Mouse (Mus musculus) CD4-positive, CD25-positive, alpha-beta regulatory T cell, adult 4 months (primary cell): ENCODE measurements around the gene Wdcp. TPM values are rescaled to one million over a fixed set of nuclear protein-coding genes. Genes with fewer than 3 reads are reported as not detected.
"Not testable (repeated sequence)": the region's sequence is repeated elsewhere in the genome, so short reads cannot be mapped to it uniquely, and the experiment has no call there.

Source experiments
- ATAC-seq: one replicate; pipeline ENCODE4 v1.8.0; 2017
- polyA plus RNA-seq, 2 experiments: library from polyadenylated mRNA; unstranded; fragments of 100-300 nt; shearing (Covaris generic); gene quantifications; one replicate each; pipeline ENCODE4 v1.2.1; 2017

Wdcp gene
- 10 to 100 TPM; 11.0 to 13.9 TPM for polyA plus RNA-seq

- ATAC-seq = peak; percentile 90
Observed at GRCm38 (mm10) chr12:4842890-4843597, at the start of gene Wdcp. TSS of gene Wdcp (plus strand) at chr12:4843303.

GRCm38 (mm10) chr12:4793718-4794117 lies 49.4 kb upstream of the Wdcp start:
- ATAC-seq = no peak

- ATAC-seq = not testable (repeated sequence)
Observed at GRCm38 (mm10) chr12:4797471-4797870, 45.6 kb upstream of the Wdcp start.

GRCm38 (mm10) chr12:4811036-4811435 lies 32.1 kb upstream of the Wdcp start:
- no peak for ATAC-seq

- ATAC-seq = no peak
Observed at GRCm38 (mm10) chr12:4811705-4812104, 31.4 kb upstream of the Wdcp start.

- ATAC-seq = no peak
Observed at GRCm38 (mm10) chr12:4813636-4814035, 29.5 kb upstream of the Wdcp start.

GRCm38 (mm10) chr12:4816680-4817360 lies 26.3 kb upstream of the Wdcp start:
- ATAC-seq = peak; percentile 30

- peak; percentile 99 for ATAC-seq
Observed at GRCm38 (mm10) chr12:4817361-4818101, 25.6 kb upstream of the Wdcp start, which contains the start of gene Sf3b6. TSS of gene Sf3b6 (plus strand) at chr12:4817544.

- no peak for ATAC-seq
Observed at GRCm38 (mm10) chr12:4827256-4827655, 15.8 kb upstream of the Wdcp start.

GRCm38 (mm10) chr12:4836959-4837358 lies 6.1 kb upstream of the Wdcp start:
- no peak for ATAC-seq

GRCm38 (mm10) chr12:4840010-4840409 lies 3.1 kb upstream of the Wdcp start:
- no peak for ATAC-seq

- no peak for ATAC-seq
Observed at GRCm38 (mm10) chr12:4840741-4841140, 2.4 kb upstream of the Wdcp start.

- ATAC-seq = peak; percentile 12
Observed at GRCm38 (mm10) chr12:4841392-4841887, 1.7 kb upstream of the Wdcp start, which contains the start of gene Fkbp1b. TSS of gene Fkbp1b (minus strand) at chr12:4841591.

GRCm38 (mm10) chr12:4842456-4842855 lies 647 bp upstream of the Wdcp start:
- ATAC-seq = no peak

- ATAC-seq = peak; percentile 50
Observed at GRCm38 (mm10) chr12:4843741-4844140, 638 bp downstream of the Wdcp start.

- no peak for ATAC-seq
Observed at GRCm38 (mm10) chr12:4856160-4856559, 13.1 kb downstream of the Wdcp start.

- ATAC-seq = no peak
Observed at GRCm38 (mm10) chr12:4856834-4857233, 13.7 kb downstream of the Wdcp start.

- ATAC-seq = no peak
Observed at GRCm38 (mm10) chr12:4859241-4859914, 16.3 kb downstream of the Wdcp start.

GRCm38 (mm10) chr12:4862672-4863071 lies 19.6 kb downstream of the Wdcp start:
- no peak for ATAC-seq

GRCm38 (mm10) chr12:4863654-4864337 lies 20.7 kb downstream of the Wdcp start:
- ATAC-seq = no peak

- no peak for ATAC-seq
Observed at GRCm38 (mm10) chr12:4864338-4864690, 21.2 kb downstream of the Wdcp start.

GRCm38 (mm10) chr12:4868924-4869323 lies 25.8 kb downstream of the Wdcp start:
- ATAC-seq = no peak
